Mouse (Mus musculus) forelimb bud, embryonic 11.5 days (tissue): Measurements from ENCODE around the gene Hoxd10.
A peak's percentile ranks its signal among the peaks of the same experiment; 100 is the strongest.

Experiments
- DNase-seq: peaks from one replicate; pipeline ENCODE4 v3.0.0-alpha.2; 2012; ENCODE audit warnings: low read depth, low spot score

Gene Hoxd10

DNA sequence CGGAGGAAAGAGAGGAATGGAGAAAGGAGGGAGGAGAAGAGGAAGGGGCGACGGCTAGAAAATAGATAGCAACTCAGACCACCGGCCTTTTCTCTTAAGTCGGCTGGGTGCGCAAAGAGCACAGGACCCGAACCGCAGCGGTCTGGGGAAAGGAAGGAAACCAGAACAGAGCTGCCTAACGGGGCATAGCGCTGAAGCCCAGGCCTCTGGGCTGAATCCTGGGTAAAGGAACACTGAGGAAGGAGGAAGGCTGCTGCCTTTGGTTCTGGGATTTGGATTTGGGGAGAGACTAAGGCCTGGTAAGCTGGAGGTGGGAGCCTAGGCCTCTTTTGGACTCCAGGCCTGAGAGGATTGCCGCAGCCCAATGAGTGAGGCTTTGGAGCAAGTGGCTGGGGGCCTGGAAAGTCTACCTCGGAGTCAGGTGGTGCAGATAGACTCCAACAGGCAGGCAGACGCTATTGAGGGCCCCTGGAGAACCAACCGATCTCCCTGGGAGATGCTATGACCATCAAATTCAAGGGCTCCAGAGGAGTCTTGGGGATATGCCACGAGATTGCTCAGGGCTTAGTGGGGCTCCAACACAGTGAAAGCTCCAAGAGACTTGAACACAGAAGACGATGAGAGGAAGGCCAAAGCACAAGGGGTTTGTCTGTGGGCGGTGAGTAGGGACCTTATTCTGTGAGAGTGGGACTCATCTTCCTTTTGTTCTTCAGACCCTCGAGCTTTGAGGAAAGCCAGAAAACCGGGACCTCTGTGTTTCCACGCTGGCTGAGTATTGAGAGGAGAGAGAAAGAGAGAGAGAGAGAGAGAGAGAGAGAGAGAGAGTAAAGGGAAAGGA is 10.9 kb upstream of the Hoxd10 start:
- no peak for DNase-seq

DNA sequence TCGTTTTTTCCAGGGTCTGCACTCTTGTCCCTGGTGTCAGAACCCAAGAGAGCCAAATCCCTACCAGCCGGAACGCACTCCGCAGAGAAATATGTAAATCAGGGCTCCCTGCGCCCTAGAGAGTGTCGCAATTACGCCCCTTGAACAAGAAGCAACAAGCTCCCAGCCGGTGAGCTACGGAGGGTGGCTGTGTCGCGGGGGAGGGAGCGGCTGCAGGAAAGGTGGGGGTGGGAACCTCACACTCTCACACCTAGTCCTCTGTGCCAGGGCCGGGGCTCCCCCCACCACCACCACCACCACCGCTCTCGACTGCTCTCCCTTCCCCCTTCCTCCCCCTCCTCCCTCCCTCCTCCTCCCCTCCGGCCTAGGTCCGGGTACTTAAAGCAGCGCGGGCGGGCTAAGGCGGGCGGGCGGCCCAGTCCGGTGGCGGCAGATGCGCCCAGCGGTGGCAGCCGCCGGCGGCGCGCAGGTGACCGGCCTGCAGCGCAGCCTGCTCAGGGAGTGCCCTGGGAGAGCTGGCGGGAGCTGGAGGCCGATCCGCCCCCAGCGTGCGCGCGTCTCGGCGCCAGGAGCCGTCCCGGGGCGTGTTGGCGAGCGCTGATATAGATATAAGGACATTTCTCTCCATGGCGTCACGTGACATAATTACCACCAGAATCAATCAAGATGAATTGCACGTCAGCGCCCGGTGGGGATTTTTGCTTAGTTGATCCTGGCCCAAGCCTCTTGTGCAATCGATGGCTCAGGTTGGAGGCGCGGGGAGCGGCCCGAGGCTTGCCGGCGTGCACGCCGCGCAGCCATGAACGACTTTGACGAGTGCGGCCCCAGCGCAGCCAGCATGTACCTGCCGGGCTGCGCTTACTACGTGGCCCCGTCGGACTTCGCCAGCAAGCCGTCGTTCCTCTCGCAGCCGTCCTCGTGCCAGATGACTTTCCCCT is 9.9 kb upstream of the Hoxd10 start:
- DNase-seq = no peak

DNA sequence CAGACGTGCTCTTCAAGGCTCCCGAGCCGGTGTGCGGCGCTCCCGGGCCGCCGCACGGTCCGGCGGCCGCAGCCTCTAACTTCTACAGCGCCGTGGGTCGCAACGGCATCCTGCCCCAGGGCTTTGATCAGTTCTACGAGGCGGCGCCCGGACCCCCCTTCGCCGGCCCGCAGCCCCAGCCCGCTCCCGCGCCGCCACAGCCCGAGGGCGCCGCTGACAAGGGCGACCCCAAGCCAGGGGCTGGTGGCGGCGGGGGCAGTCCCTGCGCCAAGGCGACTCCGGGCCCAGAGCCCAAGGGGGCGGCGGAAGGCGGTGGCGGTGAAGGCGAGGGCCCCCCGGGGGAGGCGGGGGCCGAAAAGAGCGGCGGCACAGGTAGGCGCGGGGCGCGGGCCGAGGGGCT is 8.9 kb upstream of the Hoxd10 start:
- DNase-seq = no peak

DNA sequence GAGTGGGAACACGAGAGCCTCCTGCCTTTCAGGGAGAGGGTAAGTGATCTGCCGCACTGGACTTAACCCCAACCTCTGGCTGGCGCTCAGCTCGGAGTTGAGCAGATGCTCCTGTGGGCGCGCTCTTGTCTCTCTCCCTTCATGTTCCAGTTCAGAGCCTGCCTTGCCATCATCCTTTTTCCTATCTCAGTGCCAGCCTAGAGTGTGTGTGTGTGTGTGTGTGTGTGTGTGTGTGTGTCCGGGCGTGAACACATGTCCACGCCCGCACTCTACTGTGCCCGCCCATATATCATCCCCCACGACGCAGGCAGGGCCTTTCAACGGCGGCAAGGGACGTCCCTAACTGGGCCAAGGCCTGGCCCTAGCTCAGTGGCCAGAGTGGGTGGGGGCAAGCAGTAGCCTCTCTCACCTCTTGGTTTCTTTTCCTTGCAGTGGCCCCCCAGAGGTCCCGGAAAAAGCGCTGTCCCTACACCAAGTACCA is 8.2 kb upstream of the Hoxd10 start:
- DNase-seq = no peak

DNA sequence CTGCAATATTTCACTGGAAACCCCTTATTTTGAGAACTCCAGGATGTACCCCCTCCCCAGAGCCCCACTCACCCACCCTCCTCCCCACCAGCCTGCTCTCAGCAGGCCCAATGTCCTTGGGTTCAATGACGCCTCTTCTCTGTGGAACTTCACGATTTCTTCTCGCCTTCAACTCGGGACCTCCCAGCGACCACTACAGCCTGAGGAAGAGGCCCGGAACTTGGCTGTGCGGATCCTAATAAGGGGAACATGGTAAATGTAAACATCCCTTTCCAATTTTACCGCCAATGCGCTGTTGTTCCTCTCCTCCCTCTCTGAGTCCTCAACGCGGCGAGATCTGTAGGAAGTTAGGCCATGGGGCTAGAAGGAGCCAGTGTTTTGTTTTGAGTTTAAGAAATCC is 7.6 kb upstream of the Hoxd10 start:
- no peak for DNase-seq

DNA sequence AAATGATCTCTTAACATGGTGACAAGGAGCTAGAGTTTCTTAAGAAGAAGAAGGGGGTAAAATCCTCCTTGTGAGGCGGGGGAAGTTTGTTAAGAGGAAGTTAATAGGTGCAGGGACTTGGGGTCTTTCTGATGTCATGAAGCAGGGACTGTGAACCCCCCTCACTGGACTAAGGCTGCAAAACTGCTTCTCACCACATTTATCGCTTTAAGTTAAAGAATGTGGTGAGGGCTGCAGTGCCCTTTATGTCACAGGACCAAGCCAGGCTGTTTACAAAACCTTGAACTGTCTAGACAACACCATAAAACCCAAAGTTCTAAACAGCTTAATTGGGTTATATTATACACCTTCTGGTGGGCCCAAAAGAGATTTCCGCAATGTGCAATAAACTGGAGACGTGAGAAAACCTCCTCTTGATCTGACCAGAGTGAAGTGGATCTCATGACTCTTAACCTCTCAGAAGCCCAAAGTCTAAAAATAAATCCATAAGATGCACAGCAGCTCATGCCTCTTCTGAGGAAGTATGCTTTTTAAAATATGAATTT is 6.6 kb upstream of the Hoxd10 start:
- DNase-seq = no peak

DNA sequence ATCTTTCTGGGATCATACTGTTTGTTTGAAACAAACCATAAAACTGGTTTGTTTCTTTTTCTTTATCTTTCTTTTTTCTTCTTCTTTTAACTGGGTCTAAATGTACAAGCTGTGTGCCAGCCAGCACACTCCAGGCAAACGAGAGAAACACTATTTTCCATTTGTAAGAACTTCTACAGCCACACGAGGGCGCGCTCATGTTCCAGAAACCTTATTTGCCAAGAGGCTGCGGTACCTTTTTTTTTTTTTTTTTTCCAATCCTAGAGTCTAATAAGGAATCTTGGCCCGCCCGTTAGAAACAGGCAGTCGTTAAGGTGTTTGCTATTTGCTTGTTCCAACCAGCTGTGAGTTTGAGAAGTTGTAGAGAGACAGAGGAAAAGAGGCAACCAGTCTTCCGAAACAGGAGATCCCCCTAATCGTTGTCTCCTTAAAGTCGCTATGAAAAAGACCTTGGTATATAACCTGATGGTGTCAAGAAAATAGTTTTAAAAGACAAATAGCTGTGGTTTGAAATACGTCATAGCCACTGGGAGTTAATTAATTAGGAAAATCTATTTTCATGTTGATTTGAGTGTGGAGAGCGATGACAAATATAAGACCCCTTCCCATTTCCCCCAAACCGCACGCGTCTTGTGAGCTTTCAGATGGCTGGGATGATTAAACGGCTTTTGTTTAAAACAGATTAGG is 5.3 kb upstream of the Hoxd10 start:
- peak; percentile 91 for DNase-seq

DNA sequence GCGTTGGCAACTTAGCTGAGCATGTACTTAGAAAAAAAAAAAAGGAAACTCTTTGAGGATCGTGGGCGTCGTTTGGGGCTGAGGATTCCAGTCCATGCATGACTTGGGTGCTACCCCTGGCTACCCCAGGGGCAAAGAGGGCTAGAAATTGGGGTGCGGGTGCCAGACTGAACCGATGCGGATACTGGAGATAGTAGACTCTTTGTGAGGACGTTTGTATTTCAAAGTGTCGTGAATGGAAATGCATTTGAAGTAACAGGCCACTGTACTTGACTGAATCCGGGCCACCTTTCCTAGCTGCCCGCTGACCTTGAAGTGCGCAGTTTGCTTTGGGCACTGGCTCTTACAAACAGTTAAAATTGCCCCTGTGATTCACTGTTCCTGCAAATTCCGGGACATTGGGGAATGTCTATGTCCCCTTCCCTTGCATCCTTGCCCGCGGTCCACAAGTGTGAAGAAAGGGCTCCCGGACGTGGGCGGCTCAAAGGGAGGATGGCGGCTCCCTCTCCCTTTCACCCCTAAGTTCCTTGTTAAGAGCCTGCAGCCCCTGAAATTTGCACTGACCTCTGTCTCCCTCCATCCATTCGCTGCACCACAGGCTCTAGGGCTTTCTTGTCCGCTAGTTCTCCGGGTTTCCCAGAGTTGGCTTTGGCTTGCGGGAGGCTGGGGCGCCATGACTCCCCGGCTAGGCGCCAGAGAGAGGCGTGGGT is 4.6 kb upstream of the Hoxd10 start:
- DNase-seq = no peak

DNA sequence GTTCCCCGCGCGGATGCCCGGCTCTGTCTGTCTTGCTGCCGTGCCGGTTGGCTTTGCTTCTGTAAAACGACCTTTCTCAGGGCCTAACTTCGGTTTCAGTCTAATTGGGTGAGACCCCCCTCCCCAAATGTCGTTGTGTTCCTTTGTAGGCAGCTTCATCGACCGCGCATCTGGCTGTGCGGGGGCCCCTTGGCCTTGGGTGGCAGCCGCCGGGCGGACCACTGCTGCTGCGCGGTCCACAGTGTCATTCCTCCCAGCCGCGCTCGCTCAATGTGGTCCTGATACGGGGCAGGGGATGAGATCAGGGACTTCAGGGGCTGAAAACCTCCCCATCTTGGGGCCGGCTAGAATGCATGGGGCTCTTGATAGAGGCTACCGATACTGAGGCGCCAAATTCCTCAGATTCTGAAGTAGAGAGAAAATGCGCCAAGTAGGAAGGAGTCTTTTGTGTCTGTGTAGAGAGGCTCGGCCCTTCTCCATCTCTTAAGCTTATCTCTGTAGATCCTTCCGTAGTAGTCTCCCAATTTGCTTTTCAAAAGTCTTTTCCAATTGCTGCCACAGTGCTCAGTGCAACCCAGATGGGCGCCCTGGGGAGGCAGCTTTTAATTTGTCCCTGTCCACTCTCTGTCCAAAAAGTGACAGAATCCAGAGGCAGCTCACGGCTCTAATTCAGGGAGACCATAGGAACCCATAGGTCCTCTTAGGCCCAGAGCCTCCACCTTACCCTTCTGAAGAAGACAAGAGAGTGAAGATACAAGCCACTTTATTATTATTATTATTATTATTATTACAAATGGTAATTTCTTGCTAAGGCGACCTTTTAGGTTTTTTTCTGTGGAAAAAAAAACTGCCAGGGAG is 3.8 kb upstream of the Hoxd10 start:
- DNase-seq = no peak

DNA sequence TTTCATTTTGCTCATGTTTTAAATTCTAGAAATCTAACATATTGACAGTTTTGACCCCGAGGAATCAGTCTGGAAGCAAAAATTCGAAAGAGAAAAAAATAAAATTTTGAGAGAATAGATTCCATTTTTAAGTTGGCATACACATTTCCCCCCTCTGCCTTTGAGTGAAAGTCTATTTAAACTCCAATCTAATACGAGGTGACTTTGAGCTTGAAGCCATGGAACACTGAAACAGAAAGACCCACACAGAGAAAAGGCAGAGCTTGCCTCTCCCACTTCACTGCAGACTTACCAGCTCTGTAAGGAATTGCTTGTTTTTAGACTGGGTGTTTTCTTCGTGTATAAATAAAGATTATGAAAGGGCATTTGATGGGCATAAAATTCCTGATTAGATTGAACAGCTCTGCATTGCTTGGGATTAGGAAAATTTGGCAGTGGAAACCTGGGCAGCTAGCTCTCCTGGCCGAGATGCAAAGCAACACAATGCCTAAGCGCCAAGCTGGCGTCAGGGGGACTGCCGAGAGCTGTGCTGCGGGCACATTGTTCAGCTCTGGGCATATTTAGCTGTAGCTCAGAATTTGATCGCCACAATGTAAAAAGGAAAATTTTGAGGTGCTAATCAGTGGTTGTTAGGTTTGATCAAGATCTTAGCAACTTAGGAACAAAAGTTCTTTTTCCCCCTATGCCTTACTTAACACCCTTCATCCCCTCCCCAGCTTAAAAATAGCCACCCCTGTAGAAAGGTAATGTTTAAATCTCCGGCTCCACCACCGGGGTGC is 2.7 kb upstream of the Hoxd10 start:
- DNase-seq = no peak

DNA sequence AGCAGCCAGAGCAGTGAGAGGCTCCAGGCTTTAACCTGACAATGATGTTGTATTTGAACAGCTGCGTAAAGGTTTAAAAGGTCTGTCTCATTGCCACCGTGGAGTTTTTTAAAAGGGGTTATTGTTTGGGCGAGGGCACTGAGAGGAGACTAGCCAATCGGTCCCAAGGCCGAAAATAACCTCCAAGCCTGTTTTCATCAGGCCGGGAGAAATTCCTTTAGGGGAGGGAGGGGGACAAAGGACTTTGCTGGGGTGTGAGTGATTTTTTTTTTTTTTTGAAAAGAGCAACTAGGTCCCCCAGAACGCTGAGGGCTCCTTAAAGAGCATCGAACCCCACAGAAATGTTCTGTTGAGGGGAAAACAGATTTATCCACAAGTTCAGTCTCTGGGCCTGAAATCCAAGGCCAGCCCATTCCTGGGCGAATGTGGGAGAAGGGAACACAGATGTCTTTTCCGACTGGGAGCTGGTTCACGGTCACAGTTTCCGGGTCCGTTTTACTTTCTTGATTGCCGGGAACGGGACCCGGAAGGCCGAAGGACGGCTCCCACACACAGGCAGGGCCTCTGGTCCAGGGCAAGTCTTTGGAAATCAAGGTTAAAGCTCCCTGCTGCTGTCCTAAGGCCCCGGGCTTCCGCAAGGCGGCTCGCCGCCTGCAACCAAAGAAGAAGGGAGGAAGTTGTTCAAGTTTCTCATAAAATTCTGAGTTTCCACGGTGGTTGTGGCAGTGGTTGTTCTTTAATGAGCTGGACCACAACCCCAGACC is 2.0 kb upstream of the Hoxd10 start:
- DNase-seq = no peak

DNA sequence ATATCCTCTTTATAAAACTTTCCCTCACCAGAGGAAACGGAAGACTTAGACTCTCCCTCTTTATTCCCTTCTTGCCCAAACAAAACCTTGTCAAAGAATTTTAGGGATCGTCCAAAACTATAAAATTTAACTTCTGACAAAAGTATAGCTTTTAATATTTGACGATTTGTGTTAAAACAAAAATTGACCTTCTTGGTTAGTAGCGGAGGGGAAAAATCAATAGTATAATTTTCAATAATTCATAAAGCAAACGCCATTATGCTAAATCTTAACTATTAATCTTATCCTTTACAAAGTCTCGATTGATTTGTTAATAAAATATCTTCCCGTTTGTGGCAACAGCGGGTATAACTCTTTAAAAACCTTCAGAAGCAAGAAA is 1.4 kb upstream of the Hoxd10 start:
- DNase-seq = no peak

DNA sequence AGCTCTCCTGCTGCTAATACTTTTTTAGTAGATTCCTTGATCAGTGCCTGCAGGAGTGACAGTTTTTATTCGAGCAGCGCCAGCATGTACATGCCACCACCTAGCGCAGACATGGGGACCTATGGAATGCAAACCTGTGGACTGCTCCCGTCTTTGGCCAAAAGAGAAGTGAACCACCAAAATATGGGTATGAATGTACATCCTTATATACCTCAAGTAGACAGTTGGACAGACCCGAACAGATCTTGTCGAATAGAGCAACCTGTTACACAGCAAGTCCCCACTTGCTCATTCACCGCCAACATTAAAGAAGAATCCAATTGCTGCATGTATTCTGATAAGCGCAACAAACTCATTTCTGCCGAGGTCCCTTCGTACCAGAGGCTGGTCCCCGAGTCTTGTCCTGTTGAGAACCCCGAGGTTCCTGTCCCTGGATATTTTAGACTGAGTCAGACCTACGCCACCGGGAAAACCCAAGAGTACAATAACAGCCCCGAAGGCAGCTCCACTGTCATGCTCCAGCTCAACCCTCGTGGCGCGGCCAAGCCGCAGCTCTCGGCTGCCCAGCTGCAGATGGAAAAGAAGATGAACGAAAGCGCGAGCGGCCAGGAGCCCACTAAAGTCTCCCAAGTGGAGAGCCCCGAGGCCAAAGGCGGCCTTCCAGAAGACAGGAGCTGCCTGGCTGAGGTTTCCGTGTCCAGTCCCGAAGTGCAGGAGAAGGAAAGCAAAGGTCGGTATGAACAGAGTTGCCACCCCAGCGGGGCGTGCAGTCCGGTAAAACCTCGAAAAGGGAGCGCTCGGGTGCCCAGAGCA is 477 bp downstream of the Hoxd10 start:
- no peak for DNase-seq

DNA sequence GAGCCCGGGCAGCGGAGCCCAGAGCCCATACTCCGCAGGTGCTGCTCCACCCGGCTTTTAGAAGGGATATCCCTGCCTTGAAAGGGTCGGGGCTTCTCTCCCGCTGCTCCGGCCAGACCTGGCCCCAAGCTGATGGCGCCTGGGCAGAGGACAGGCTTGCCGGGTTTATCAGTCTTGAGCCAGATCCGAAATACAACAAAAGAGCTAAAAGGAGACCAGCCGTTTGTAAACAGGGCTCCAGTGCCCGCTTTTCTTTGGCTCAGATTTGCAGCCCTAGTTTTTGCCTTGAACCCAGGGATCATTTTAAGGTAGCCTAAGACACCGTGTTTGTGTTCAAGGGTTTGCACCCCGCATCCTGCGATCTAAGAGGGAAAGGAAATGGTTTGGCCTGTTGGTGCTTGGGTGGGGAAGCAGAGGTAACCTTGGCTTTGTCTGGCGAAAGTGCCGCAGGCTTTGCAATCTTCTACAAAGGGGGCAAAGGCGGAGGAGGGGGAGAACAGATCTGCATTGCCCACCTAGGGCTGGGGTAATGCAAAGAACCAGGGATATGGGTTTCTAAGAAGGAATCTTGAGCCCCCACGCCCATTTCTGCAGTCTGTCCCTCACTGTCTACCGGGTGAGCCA is 1.2 kb downstream of the Hoxd10 start:
- DNase-seq = no peak

DNA sequence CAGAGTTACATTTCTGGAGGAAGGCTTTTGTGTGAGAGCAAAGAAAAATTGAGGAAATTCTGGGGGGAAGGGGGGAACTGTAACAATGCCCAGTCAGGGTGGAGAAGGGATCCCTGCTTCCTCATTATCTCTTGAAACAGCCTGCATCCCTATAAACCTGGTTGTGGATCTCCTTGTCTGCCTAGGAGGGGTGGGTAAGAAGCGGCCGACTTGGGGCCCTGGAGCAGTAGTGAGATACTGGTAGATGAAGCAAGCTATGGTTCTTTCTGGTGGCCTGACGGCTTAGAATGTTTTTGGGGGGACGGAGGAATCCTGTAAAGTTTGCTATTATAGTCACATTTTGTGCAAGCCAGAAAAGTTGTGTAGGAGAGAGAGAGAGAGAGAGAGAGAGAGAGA is 1.7 kb downstream of the Hoxd10 start:
- DNase-seq = no peak

DNA sequence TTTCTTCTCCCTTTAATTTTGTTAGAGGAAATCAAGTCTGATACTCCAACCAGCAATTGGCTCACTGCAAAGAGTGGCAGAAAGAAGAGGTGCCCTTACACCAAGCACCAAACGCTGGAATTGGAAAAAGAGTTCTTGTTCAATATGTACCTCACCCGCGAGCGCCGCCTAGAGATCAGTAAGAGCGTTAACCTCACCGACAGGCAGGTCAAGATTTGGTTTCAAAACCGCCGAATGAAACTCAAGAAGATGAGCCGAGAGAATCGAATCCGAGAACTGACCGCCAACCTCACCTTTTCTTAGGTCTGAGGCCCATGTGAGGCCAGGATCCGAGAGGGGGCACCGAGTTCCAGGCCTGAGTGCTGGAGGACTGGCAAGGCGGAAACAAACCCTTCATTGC is 2.3 kb downstream of the Hoxd10 start:
- peak; percentile 81 for DNase-seq

DNA sequence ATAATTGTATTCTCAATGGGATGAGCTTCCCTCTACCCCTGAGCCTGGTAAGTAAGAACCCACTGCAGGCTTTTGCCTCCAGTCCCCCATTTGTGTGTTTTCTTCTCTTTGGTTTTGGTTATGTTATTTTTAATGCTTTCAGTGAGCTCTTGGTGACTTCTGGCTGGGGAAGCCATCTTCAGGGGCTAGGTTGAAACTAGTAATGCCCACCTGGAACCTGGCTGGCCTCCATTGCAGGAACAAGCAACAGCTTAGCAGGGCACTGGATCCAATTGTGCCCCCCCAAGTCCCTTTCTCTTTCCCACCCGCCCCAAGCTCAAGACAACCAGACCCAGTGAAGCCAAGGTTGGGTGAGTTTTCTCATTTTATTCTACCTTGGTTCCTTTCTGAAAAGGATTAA is 3.7 kb downstream of the Hoxd10 start:
- DNase-seq = no peak
